Mouse (Mus musculus): ENCODE results near the gene 4930433I11Rik. TPM values are rescaled to one million over a fixed set of nuclear protein-coding genes. Genes with fewer than 3 reads are reported as not detected.
"Not testable (repeated sequence)": the region's sequence is repeated elsewhere in the genome, so short reads cannot be mapped to it uniquely, and the experiment has no call there.

Gene 4930433I11Rik
- total RNA-seq (2021), result not detected
- long read RNA-seq, experiment 1, result 0 reads
- long read RNA-seq, experiment 2, result 0 reads

GRCm38 (mm10) chr7:40987243-40987642, at the start of gene 4930433I11Rik:
Gene 4930433I11Rik (plus strand): TSS chr7:40987543.
- no peak for TF ChIP-seq CTCF (IDR thresholded peaks at IDR 0.05)
- intact Hi-C loops (cut with DNase I), result no loop called here
- DNase-seq (ENCODE audit: extremely low spot score in 1 of 2, low spot score in 2 of 2), result no peak
- Histone ChIP-seq H3K27ac (no peak within 1 kb of the TSS), H3K4me3 (no peak within 1 kb of the TSS)

- intact Hi-C loops (cut with DNase I), result loop anchor here (1.0 kb wide), 2 partner anchors 114 to 126 kb away; no protein-coding TSS in a partner anchor
- no peak for TF ChIP-seq CTCF (IDR thresholded peaks at IDR 0.05)
- Histone ChIP-seq H3K4me3 (no peak overlapping the region), H3K27ac (no peak overlapping the region)
- DNase-seq (ENCODE audit: extremely low spot score in 1 of 2, low spot score in 2 of 2), result peak in 1 of 2 experiments; percentile 48
Observed at GRCm38 (mm10) chr7:40939371-40939770, 48.0 kb upstream of the 4930433I11Rik start.

- Histone ChIP-seq H3K27ac (no peak overlapping the region), H3K4me3 (no peak overlapping the region)
- peak; percentile 71 for TF ChIP-seq CTCF (IDR thresholded peaks at IDR 0.05)
- intact Hi-C loops (cut with DNase I), result loop anchor here (1.0 to 5.0 kb wide), 6 partner anchors 41 to 1226 kb away; no protein-coding TSS in a partner anchor
- no peak for DNase-seq (ENCODE audit: extremely low spot score in 1 of 2, low spot score in 2 of 2)
Observed at GRCm38 (mm10) chr7:40942233-40942935, 45.0 kb upstream of the 4930433I11Rik start.

GRCm38 (mm10) chr7:41032419-41032818, 45.1 kb downstream of the 4930433I11Rik start, which contains the start of gene Gm4884:
Gene Gm4884 (plus strand): TSS chr7:41032719.
- intact Hi-C loops (cut with DNase I); DNase-seq (ENCODE audit: extremely low spot score in 1 of 2, low spot score in 2 of 2); H3K27ac ChIP-seq; H3K4me3 ChIP-seq: not testable (repeated sequence)

- DNase-seq (ENCODE audit: extremely low spot score in 1 of 2, low spot score in 2 of 2); intact Hi-C loops (cut with DNase I); H3K4me3 ChIP-seq; H3K27ac ChIP-seq: not testable (repeated sequence)
Observed at GRCm38 (mm10) chr7:41044058-41044457, 56.7 kb downstream of the 4930433I11Rik start.

Other genes with a start within 250 kb of the 4930433I11Rik start
- gene Vstm2b, start 89.2 kb upstream of the 4930433I11Rik start, total RNA-seq (2021), result 10 to 100 TPM; 59.2 to 63.3 TPM
- gene Gm4884, start 45.2 kb downstream of the 4930433I11Rik start, total RNA-seq (2021), result not detected
- not detected for gene Gm5592, start 166.3 kb downstream of the 4930433I11Rik start, total RNA-seq (2021)